13 mouse cellular contexts compared by ENCODE assay signal in the genomic region with DNA sequence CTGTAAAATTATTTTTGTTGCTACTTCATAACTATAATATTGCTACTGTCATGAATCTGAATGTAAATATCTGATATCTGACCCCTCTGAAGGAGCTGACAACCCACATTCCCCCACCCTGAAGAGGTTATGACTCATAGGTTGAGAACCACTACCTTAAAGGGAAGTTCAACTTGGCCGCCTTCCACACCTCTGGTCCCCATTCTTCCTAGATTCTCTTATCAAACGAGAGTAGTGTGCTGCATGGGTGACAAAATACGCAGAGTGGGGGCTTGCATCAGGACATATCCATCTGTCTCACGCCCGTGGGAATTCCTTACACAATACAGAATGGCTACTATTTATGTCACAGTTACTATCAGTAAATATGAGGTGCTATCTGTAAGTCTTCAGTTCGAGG.
DNase-seq lines count a peak whose midpoint lies in the region; ATAC-seq lines count a peak whose summit lies in the region.
"Had no signal": no experiment of that assay in that cellular context is flagged by ENCODE, and none has a peak within 500 bp of the region (broad histone marks: within the 10 kb centered on the region; RNA-seq: fewer than 3 reads in every experiment).

No protein-coding gene starts in this region.

- H3K27ac ChIP-seq in liver, embryonic 16.5 days (ENCODE audit: low read length): peak overlapping the region; percentile 59
- no peak overlapping the region for H3K27ac ChIP-seq in liver, embryonic 12.5 days
- H3K27ac ChIP-seq in heart, embryonic 10.5 days: peak overlapping the region; percentile 75; the same call in 1 of the 2 replicates
- H3K27ac ChIP-seq: embryonic facial prominence, embryonic 12.5 days; hindbrain, embryonic 15.5 days; midbrain, embryonic 13.5 days had no signal

- H3K4me2 ChIP-seq in liver, embryonic 16.5 days (ENCODE audit: low read depth, low read length): no peak overlapping the region
- H3K4me2 ChIP-seq in liver, embryonic 12.5 days: no peak overlapping the region
- H3K4me2 ChIP-seq: embryonic facial prominence, embryonic 12.5 days; hindbrain, embryonic 15.5 days; midbrain, embryonic 13.5 days had no signal

- H3K27me3 ChIP-seq in liver, embryonic 16.5 days (ENCODE audit: control insufficient read depth, insufficient read depth, low read depth, low read length): no peaks in the 10 kb centered on the region
- peaks cover 6% of the 10 kb centered on the region; the same call in 1 of the 2 replicates for H3K27me3 ChIP-seq in liver, embryonic 12.5 days (replicated peaks)
- no peaks in the 10 kb centered on the region for H3K27me3 ChIP-seq in heart, embryonic 10.5 days (ENCODE audit: insufficient read depth, poor library complexity, severe bottlenecking)
- H3K27me3 ChIP-seq: embryonic facial prominence, embryonic 12.5 days; hindbrain, embryonic 15.5 days had no signal

- no peaks in the 10 kb centered on the region; the same call in 1 of the 2 replicates for H3K4me1 ChIP-seq in liver, embryonic 16.5 days (ENCODE audit: control insufficient read depth, low read depth, low read length)
- H3K4me1 ChIP-seq in liver, embryonic 12.5 days: peaks cover 9% of the 10 kb centered on the region
- peaks cover 39% of the 10 kb centered on the region for H3K4me1 ChIP-seq in heart, embryonic 10.5 days

- H3K36me3 ChIP-seq in liver, embryonic 16.5 days (ENCODE audit: control insufficient read depth, insufficient read depth): no peaks in the 10 kb centered on the region
- no peaks in the 10 kb centered on the region for H3K36me3 ChIP-seq in liver, embryonic 12.5 days
- H3K36me3 ChIP-seq in heart, embryonic 10.5 days: no peaks in the 10 kb centered on the region
- H3K36me3 ChIP-seq: embryonic facial prominence, embryonic 12.5 days; hindbrain, embryonic 15.5 days; midbrain, embryonic 13.5 days had no signal

- whole genome bisulfite sequencing in liver, embryonic 16.5 days (ENCODE audit: insufficient replicate concordance): 20% methylated on average over 6 of the region's 6 CpGs
- WGBS in liver, embryonic 12.5 days (ENCODE audit: insufficient replicate concordance): 31% methylated on average over 6 of the region's 6 CpGs
- 37% methylated on average over 6 of the region's 6 CpGs for WGBS in heart, embryonic 10.5 days

- H3K9ac ChIP-seq in liver, embryonic 16.5 days (ENCODE audit: low read depth, low read length): no peak overlapping the region
- no peak overlapping the region for H3K9ac ChIP-seq in liver, embryonic 12.5 days
- H3K9ac ChIP-seq: embryonic facial prominence, embryonic 12.5 days; hindbrain, embryonic 15.5 days; midbrain, embryonic 13.5 days had no signal

- no peak for DNase-seq in heart, embryonic 10.5 days (ENCODE audit: low spot score)
- DNase-seq in kidney, postnatal 10 days: peak; percentile 49
- DNase-seq in frontal cortex, postnatal 25 days (ENCODE audit: low spot score in 2 of 2): no peak
- no peak for DNase-seq in gastrocnemius, postnatal 10 days
- DNase-seq in layer of hippocampus, postnatal 14 days (ENCODE audit: low spot score in 2 of 2): no peak
- DNase-seq: cerebellum, adult 18-20 months had no signal

- ATAC-seq in liver, embryonic 16.5 days (ENCODE audit: low read depth): no peak
- ATAC-seq in liver, embryonic 12.5 days: no peak
- 0 out of 2 replicates have a peak, but pooled peaks have one; percentile 28 for ATAC-seq in monocyte, adult 5-6 weeks (replicated peaks; ENCODE audit: insufficient number of reproducible peaks, low FRiP score, low TSS enrichment, poor library complexity, severe bottlenecking)
- ATAC-seq: activated CD4-positive, CD25-positive, alpha-beta regulatory T cell, adult 4 months; midbrain, embryonic 13.5 days had no signal

- H3K9me3 ChIP-seq in liver, embryonic 16.5 days (replicated peaks; ENCODE audit: control insufficient read depth, low read length): no peaks in the 10 kb centered on the region
- no peaks in the 10 kb centered on the region for H3K9me3 ChIP-seq in liver, embryonic 12.5 days (replicated peaks)
- H3K9me3 ChIP-seq in heart, embryonic 10.5 days: no peaks in the 10 kb centered on the region
- H3K9me3 ChIP-seq: embryonic facial prominence, embryonic 12.5 days; hindbrain, embryonic 15.5 days; midbrain, embryonic 13.5 days had no signal

- H3K4me3 ChIP-seq in liver, embryonic 16.5 days (ENCODE audit: low read depth, low read length): no peak overlapping the region
- no peak overlapping the region for H3K4me3 ChIP-seq in liver, embryonic 12.5 days
- H3K4me3 ChIP-seq in heart, embryonic 10.5 days: no peak overlapping the region
- H3K4me3 ChIP-seq: embryonic facial prominence, embryonic 12.5 days; hindbrain, embryonic 15.5 days; midbrain, embryonic 13.5 days had no signal
